In genomic region chr17:49898849-49899331, GRCm38 (mm10) we compare ENCODE assay signal across 9 mouse cellular contexts.
DNase-seq lines count a peak whose midpoint lies in the region; ATAC-seq and TF ChIP-seq lines count a peak whose summit lies in the region.
"Had no signal": no experiment of that assay in that cellular context is flagged by ENCODE, and none has a peak within 500 bp of the region (broad histone marks: within the 10 kb centered on the region; RNA-seq: fewer than 3 reads in every experiment).

No protein-coding gene starts in this region.

- TF ChIP-seq CTCF in liver, embryonic 14.5 days (IDR thresholded peaks at IDR 0.05; ENCODE audit: low read depth), result peak; percentile 92
- peak; percentile 81; the same call in 1 of the 2 replicates for TF ChIP-seq CTCF in thymus, adult 2 months (IDR thresholded peaks at IDR 0.05; ENCODE audit: borderline replicate concordance, control insufficient read depth, extremely low read depth, insufficient read depth, low read length, poor library complexity)

- no peaks in the 10 kb centered on the region for H3K36me3 ChIP-seq in embryonic facial prominence, embryonic 11.5 days (replicated peaks; ENCODE audit: control insufficient read depth, insufficient read depth, low read depth, low read length)
- no peaks in the 10 kb centered on the region for H3K36me3 ChIP-seq in heart, embryonic 12.5 days
- no peaks in the 10 kb centered on the region for H3K36me3 ChIP-seq in liver, embryonic 14.5 days (replicated peaks; ENCODE audit: control insufficient read depth, insufficient read depth, low read depth)
- no peaks in the 10 kb centered on the region for H3K36me3 ChIP-seq in neural tube, embryonic 15.5 days
- no peaks in the 10 kb centered on the region for H3K36me3 ChIP-seq in thymus, adult 2 months (ENCODE audit: control insufficient read depth, insufficient read depth, low read length)
- H3K36me3 ChIP-seq: embryonic facial prominence, embryonic 15.5 days had no signal

- WGBS in embryonic facial prominence, embryonic 11.5 days, result 17% methylated on average over 7 of the region's 7 CpGs
- 19% methylated on average over 7 of the region's 7 CpGs for WGBS in heart, embryonic 12.5 days
- 8% methylated on average over 7 of the region's 7 CpGs for WGBS in liver, embryonic 14.5 days (ENCODE audit: insufficient replicate concordance)
- 10% methylated on average over 6 of the region's 7 CpGs for WGBS in neural tube, embryonic 15.5 days
- 17% methylated on average over 7 of the region's 7 CpGs for WGBS in thymus, adult 2 months

- H3K9me3 ChIP-seq in embryonic facial prominence, embryonic 11.5 days (replicated peaks; ENCODE audit: control insufficient read depth, low read length), result no peaks in the 10 kb centered on the region
- H3K9me3 ChIP-seq in heart, embryonic 12.5 days (replicated peaks), result no peaks in the 10 kb centered on the region
- H3K9me3 ChIP-seq in liver, embryonic 14.5 days (ENCODE audit: control insufficient read depth, low read length), result no peaks in the 10 kb centered on the region
- no peaks in the 10 kb centered on the region for H3K9me3 ChIP-seq in neural tube, embryonic 15.5 days (replicated peaks)
- H3K9me3 ChIP-seq: embryonic facial prominence, embryonic 15.5 days had no signal

- no peak overlapping the region for H3K4me2 ChIP-seq in embryonic facial prominence, embryonic 11.5 days (ENCODE audit: low read depth, low read length)
- H3K4me2 ChIP-seq in heart, embryonic 12.5 days, result peak overlapping the region; percentile 16; the same call in 1 of the 2 replicates
- H3K4me2 ChIP-seq in liver, embryonic 14.5 days (ENCODE audit: low read depth), result no peak overlapping the region
- H3K4me2 ChIP-seq in neural tube, embryonic 15.5 days, result no peak overlapping the region
- H3K4me2 ChIP-seq: embryonic facial prominence, embryonic 15.5 days had no signal

- no peak overlapping the region for H3K4me3 ChIP-seq in embryonic facial prominence, embryonic 11.5 days (ENCODE audit: low read depth, low read length)
- H3K4me3 ChIP-seq in heart, embryonic 12.5 days, result no peak overlapping the region
- no peak overlapping the region for H3K4me3 ChIP-seq in liver, embryonic 14.5 days (ENCODE audit: insufficient read depth in 1 of 2, low read depth in 2 of 2, low read length in 2 of 2)
- H3K4me3 ChIP-seq in neural tube, embryonic 15.5 days (replicated peaks), result no peak overlapping the region
- no peak overlapping the region for H3K4me3 ChIP-seq in thymus, adult 2 months (ENCODE audit: control insufficient read depth, insufficient read depth, low read length)
- H3K4me3 ChIP-seq: embryonic facial prominence, embryonic 15.5 days had no signal

- H3K27me3 ChIP-seq in embryonic facial prominence, embryonic 11.5 days (ENCODE audit: control insufficient read depth, insufficient read depth, low read length), result no peaks in the 10 kb centered on the region
- H3K27me3 ChIP-seq in heart, embryonic 12.5 days (replicated peaks), result peaks cover 32% of the 10 kb centered on the region
- no peaks in the 10 kb centered on the region for H3K27me3 ChIP-seq in liver, embryonic 14.5 days (ENCODE audit: control insufficient read depth, insufficient read depth, low read length)
- peaks cover 17% of the 10 kb centered on the region for H3K27me3 ChIP-seq in neural tube, embryonic 15.5 days (replicated peaks)
- H3K27me3 ChIP-seq in thymus, adult 2 months (ENCODE audit: control insufficient read depth, insufficient read depth, low read length), result no peaks in the 10 kb centered on the region

- no peak overlapping the region for H3K27ac ChIP-seq in embryonic facial prominence, embryonic 11.5 days (replicated peaks; ENCODE audit: low read depth, low read length)
- no peak overlapping the region for H3K27ac ChIP-seq in heart, embryonic 12.5 days (ENCODE audit: poor library complexity, severe bottlenecking)
- H3K27ac ChIP-seq in liver, embryonic 14.5 days, result no peak overlapping the region
- no peak overlapping the region for H3K27ac ChIP-seq in neural tube, embryonic 15.5 days (replicated peaks)
- no peak overlapping the region for H3K27ac ChIP-seq in thymus, adult 2 months (ENCODE audit: control insufficient read depth, insufficient read depth, low read length)
- H3K27ac ChIP-seq: embryonic facial prominence, embryonic 15.5 days had no signal

- H3K4me1 ChIP-seq in embryonic facial prominence, embryonic 11.5 days (ENCODE audit: control insufficient read depth, insufficient read depth, low read length), result no peaks in the 10 kb centered on the region
- H3K4me1 ChIP-seq in heart, embryonic 12.5 days (replicated peaks), result peaks cover 7% of the 10 kb centered on the region
- no peaks in the 10 kb centered on the region for H3K4me1 ChIP-seq in liver, embryonic 14.5 days (replicated peaks; ENCODE audit: control insufficient read depth in 2 of 2, insufficient read depth in 2 of 2, low read length in 1 of 2)
- H3K4me1 ChIP-seq in neural tube, embryonic 15.5 days, result peaks cover 7% of the 10 kb centered on the region; the same call in 1 of the 2 replicates
- no peaks in the 10 kb centered on the region for H3K4me1 ChIP-seq in thymus, adult 2 months (replicated peaks; ENCODE audit: control insufficient read depth, insufficient read depth, low read length)
- H3K4me1 ChIP-seq: embryonic facial prominence, embryonic 15.5 days had no signal

- ATAC-seq in embryonic facial prominence, embryonic 11.5 days (replicated peaks; ENCODE audit: insufficient number of reproducible peaks, low FRiP score, low TSS enrichment, low read depth), result no peak
- no peak for ATAC-seq in heart, embryonic 12.5 days (ENCODE audit: insufficient number of reproducible peaks, low FRiP score)
- no peak for ATAC-seq in liver, embryonic 14.5 days (ENCODE audit: insufficient read depth)
- ATAC-seq in neural tube, embryonic 15.5 days (ENCODE audit: low FRiP score), result peak; percentile 55; the same call in 1 of the 2 replicates

- H3K9ac ChIP-seq in embryonic facial prominence, embryonic 11.5 days (replicated peaks; ENCODE audit: low read length), result 0 out of 2 replicates have a peak overlapping the region, but pooled peaks have one; percentile 7
- no peak overlapping the region for H3K9ac ChIP-seq in heart, embryonic 12.5 days
- H3K9ac ChIP-seq in liver, embryonic 14.5 days (replicated peaks), result no peak overlapping the region
- H3K9ac ChIP-seq in neural tube, embryonic 15.5 days (replicated peaks), result no peak overlapping the region
- H3K9ac ChIP-seq: embryonic facial prominence, embryonic 15.5 days had no signal

- no peak for TF ChIP-seq POLR2A in thymus, adult 2 months (IDR thresholded peaks at IDR 0.05; ENCODE audit: control insufficient read depth, extremely low read depth, insufficient read depth, low read length, poor library complexity)

- DNase-seq in B cell, adult 2 months, result peak; percentile 56 to 64
- peak; percentile 65 for DNase-seq in adrenal gland, postnatal 25 days
- DNase-seq in embryonic facial prominence, embryonic 11.5 days (ENCODE audit: low spot score), result peak; percentile 89
- DNase-seq in kidney, postnatal 14 days, result peak; percentile 82
- peak; percentile 2 to 20 (median 7) for DNase-seq in liver, embryonic 14.5 days (ENCODE audit: low read depth in 3 of 3, low spot score in 3 of 3)
- peak; percentile 61 for DNase-seq in thymus, adult 2 months

- no peak for TF ChIP-seq EP300 in liver, embryonic 14.5 days (IDR thresholded peaks at IDR 0.05; ENCODE audit: low read depth)

Comparison
In these comparisons a context has a peak if more than half of its experiments do, and no peak if none do; other contexts are left out.
1. DNase-seq: peak in every context shown above with its lines; median percentile 89 in embryonic facial prominence, embryonic 11.5 days; 82 in kidney, postnatal 14 days; 65 in adrenal gland, postnatal 25 days; 61 in thymus, adult 2 months; 60 in B cell, adult 2 months; 7 in liver, embryonic 14.5 days.